Mouse (Mus musculus) monocyte, adult 5-6 weeks (primary cell): ENCODE results near the gene Tom1l1. TPM values are rescaled to one million over a fixed set of nuclear protein-coding genes. Genes with fewer than 3 reads are reported as not detected.

Source experiments
- ATAC-seq: fragments of 153-309, 156-312 bp; replicated peaks from 2 replicates; pipeline ENCODE4 v1.8.0; 2017; ENCODE audit warnings: mild to moderate bottlenecking; ENCODE audit not compliant: low TSS enrichment, insufficient number of reproducible peaks, severe bottlenecking, poor library complexity, low FRiP score
- total RNA-seq: library from RNA; stranded (forward); fragments of 200-1000, 200-491, 200-594 nt; gene quantifications from 3 replicates; pipeline ENCODE4 v1.2.3, GENCODE M21; 2017

The Tom1l1 gene
- total RNA-seq, 1 experiment from 2014 or later: 0.48 TPM

GRCm38 (mm10) chr11:90677771-90678288 is 10.3 kb downstream of the Tom1l1 start:
- ATAC-seq: no peak

GRCm38 (mm10) chr11:90677027-90677426 is 11.1 kb downstream of the Tom1l1 start:
- ATAC-seq: no peak

GRCm38 (mm10) chr11:90675479-90676110 is 12.6 kb downstream of the Tom1l1 start:
- ATAC-seq: no peak

GRCm38 (mm10) chr11:90667325-90667724 is 20.8 kb downstream of the Tom1l1 start:
- ATAC-seq: no peak

- ATAC-seq: no peak
Observed at GRCm38 (mm10) chr11:90666916-90667315, 21.2 kb downstream of the Tom1l1 start.

GRCm38 (mm10) chr11:90666144-90666757 is 21.9 kb downstream of the Tom1l1 start:
- ATAC-seq: no peak

- ATAC-seq: no peak
Observed at GRCm38 (mm10) chr11:90665161-90665560, 23.0 kb downstream of the Tom1l1 start.

GRCm38 (mm10) chr11:90664345-90664986 is 23.7 kb downstream of the Tom1l1 start:
- no peak for ATAC-seq

GRCm38 (mm10) chr11:90663618-90664297 is 24.4 kb downstream of the Tom1l1 start:
- no peak for ATAC-seq

- ATAC-seq: no peak
Observed at GRCm38 (mm10) chr11:90663052-90663451, 25.1 kb downstream of the Tom1l1 start.

GRCm38 (mm10) chr11:90660662-90661061 is 27.5 kb downstream of the Tom1l1 start:
- no peak for ATAC-seq

GRCm38 (mm10) chr11:90657527-90657926 is 30.6 kb downstream of the Tom1l1 start:
- no peak for ATAC-seq

GRCm38 (mm10) chr11:90652603-90653002 is 35.6 kb downstream of the Tom1l1 start:
- no peak for ATAC-seq

GRCm38 (mm10) chr11:90650231-90650885 is 37.8 kb downstream of the Tom1l1 start:
- no peak for ATAC-seq

- ATAC-seq: no peak
Observed at GRCm38 (mm10) chr11:90649777-90650176, 38.4 kb downstream of the Tom1l1 start.

- peak; percentile 25 for ATAC-seq
Observed at GRCm38 (mm10) chr11:90638312-90638830, 49.8 kb downstream of the Tom1l1 start.

- ATAC-seq: peak; percentile 95
Observed at GRCm38 (mm10) chr11:90637440-90638311, 50.5 kb downstream of the Tom1l1 start, which contains the start of the genes Stxbp4 and Cox11. Stxbp4 (minus strand) TSS chr11:90638084. Cox11 (plus strand) TSS chr11:90638173.

GRCm38 (mm10) chr11:90634661-90635060 is 53.5 kb downstream of the Tom1l1 start:
- no peak for ATAC-seq
